8 mouse cellular contexts compared by ENCODE assay signal in the genomic region with DNA sequence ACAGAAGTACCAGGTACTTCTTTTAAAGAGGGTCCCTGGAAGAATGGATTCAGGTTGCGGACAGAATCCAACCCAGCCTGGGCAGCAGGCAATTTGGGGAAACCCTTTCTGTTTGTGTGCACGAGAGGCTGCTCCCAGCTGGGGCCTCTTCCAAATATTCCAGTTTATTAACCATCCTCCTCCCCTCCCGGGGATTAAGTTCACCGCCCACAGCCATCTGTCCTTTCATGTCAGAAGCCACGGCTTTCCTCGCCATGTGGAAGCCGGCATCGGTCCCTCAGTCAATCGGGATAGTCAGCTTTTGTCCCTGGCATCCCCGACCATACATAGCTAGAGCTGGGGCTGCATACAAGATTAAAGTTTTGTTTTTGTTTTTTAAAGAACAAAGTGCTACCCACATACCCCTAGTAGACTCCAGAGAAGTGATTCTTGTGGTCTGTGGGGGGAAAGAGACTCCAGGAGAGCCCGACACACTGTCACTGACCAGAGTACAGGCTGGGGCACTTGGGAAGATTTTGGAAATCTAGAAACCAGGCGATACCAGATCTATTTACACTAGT.
DNase-seq lines count a peak whose midpoint lies in the region; ATAC-seq and TF ChIP-seq lines count a peak whose summit lies in the region.

No protein-coding gene starts in this region.

- no peaks in the 10 kb centered on the region for H3K9me3 ChIP-seq in heart, postnatal 0 days (replicated peaks; ENCODE audit: control insufficient read depth, low read length)
- H3K9me3 ChIP-seq in hindbrain, embryonic 11.5 days (ENCODE audit: control insufficient read depth, low read length) = no peaks in the 10 kb centered on the region
- H3K9me3 ChIP-seq in midbrain, embryonic 14.5 days (ENCODE audit: control insufficient read depth, low read length) = no peaks in the 10 kb centered on the region

- no peak overlapping the region for H3K4me3 ChIP-seq in heart, postnatal 0 days (ENCODE audit: low read depth, low read length)
- no peak overlapping the region for H3K4me3 ChIP-seq in hindbrain, embryonic 11.5 days (ENCODE audit: low read depth, low read length)
- H3K4me3 ChIP-seq in midbrain, embryonic 14.5 days (replicated peaks; ENCODE audit: low read depth, low read length) = no peak overlapping the region

- WGBS in heart, postnatal 0 days = 62% methylated on average over 12 of the region's 12 CpGs
- WGBS in hindbrain, embryonic 11.5 days = 38% methylated on average over 12 of the region's 12 CpGs
- WGBS in midbrain, embryonic 14.5 days = 11% methylated on average over 12 of the region's 12 CpGs

- peak overlapping the region; percentile 58 for H3K27ac ChIP-seq in heart, postnatal 0 days (ENCODE audit: low read depth)
- H3K27ac ChIP-seq in hindbrain, embryonic 11.5 days (ENCODE audit: low read depth, low read length) = peak overlapping the region; percentile 76
- H3K27ac ChIP-seq in midbrain, embryonic 14.5 days (replicated peaks; ENCODE audit: low read depth, low read length) = peak overlapping the region; percentile 70

- ATAC-seq in heart, postnatal 0 days (ENCODE audit: insufficient read depth, low read depth) = no peak
- no peak; the same call in 1 of the 2 replicates for ATAC-seq in hindbrain, embryonic 11.5 days (ENCODE audit: low FRiP score)
- peak; percentile 19; the same call in 1 of the 2 replicates for ATAC-seq in midbrain, embryonic 14.5 days (ENCODE audit: low FRiP score, low TSS enrichment)
- ATAC-seq in erythroid progenitor cell, adult 5-6 weeks (replicated peaks; ENCODE audit: low FRiP score, poor library complexity, severe bottlenecking) = no peak

- H3K9ac ChIP-seq in heart, postnatal 0 days (replicated peaks; ENCODE audit: low read depth, low read length) = no peak overlapping the region
- H3K9ac ChIP-seq in hindbrain, embryonic 11.5 days (ENCODE audit: low read depth, low read length) = no peak overlapping the region
- H3K9ac ChIP-seq in midbrain, embryonic 14.5 days (replicated peaks; ENCODE audit: low read length) = peak overlapping the region; percentile 23; the same call in 1 of the 2 replicates

- TF ChIP-seq CTCF in heart, postnatal 0 days (IDR thresholded peaks at IDR 0.05; ENCODE audit: low read depth) = no peak

- no peak overlapping the region for H3K4me2 ChIP-seq in heart, postnatal 0 days (ENCODE audit: low read depth, low read length)
- H3K4me2 ChIP-seq in hindbrain, embryonic 11.5 days (replicated peaks; ENCODE audit: low read depth, low read length) = no peak overlapping the region
- H3K4me2 ChIP-seq in midbrain, embryonic 14.5 days (ENCODE audit: low read length) = peak overlapping the region; percentile 8

- H3K36me3 ChIP-seq in heart, postnatal 0 days (replicated peaks; ENCODE audit: control insufficient read depth, insufficient read depth, low read length) = no peaks in the 10 kb centered on the region; the same call in 1 of the 2 replicates
- H3K36me3 ChIP-seq in hindbrain, embryonic 11.5 days (ENCODE audit: control insufficient read depth, insufficient read depth, low read length) = no peaks in the 10 kb centered on the region
- no peaks in the 10 kb centered on the region for H3K36me3 ChIP-seq in midbrain, embryonic 14.5 days (ENCODE audit: control insufficient read depth, insufficient read depth, low read length)

- intact Hi-C loops in heart, postnatal 14 days (cut with DNase I) = no loop called here

- H3K4me1 ChIP-seq in heart, postnatal 0 days (ENCODE audit: control insufficient read depth, insufficient read depth) = peaks cover 86% of the 10 kb centered on the region
- H3K4me1 ChIP-seq in hindbrain, embryonic 11.5 days (replicated peaks; ENCODE audit: control insufficient read depth, insufficient read depth, low read length) = peaks cover 24% of the 10 kb centered on the region
- H3K4me1 ChIP-seq in midbrain, embryonic 14.5 days (ENCODE audit: control insufficient read depth, insufficient read depth, low read length) = peaks cover 68% of the 10 kb centered on the region

- no peak for DNase-seq in heart, postnatal 0 days (ENCODE audit: low spot score)
- DNase-seq in heart, postnatal 14 days = no peak
- peak; percentile 78 for DNase-seq in cerebellum, adult 8-10 months
- DNase-seq in hindbrain, embryonic 11.5 days (ENCODE audit: low spot score) = peak; percentile 54
- peak; percentile 72 for DNase-seq in midbrain, embryonic 14.5 days
- DNase-seq in frontal cortex, postnatal 25 days (ENCODE audit: low spot score in 2 of 2) = no peak
- no peak for DNase-seq in layer of hippocampus, adult 9-11 months

- no peaks in the 10 kb centered on the region for H3K27me3 ChIP-seq in heart, postnatal 0 days (ENCODE audit: control insufficient read depth, insufficient read depth, low read length)
- H3K27me3 ChIP-seq in hindbrain, embryonic 11.5 days (ENCODE audit: control insufficient read depth, insufficient read depth, low read length) = no peaks in the 10 kb centered on the region
- H3K27me3 ChIP-seq in midbrain, embryonic 14.5 days (ENCODE audit: control insufficient read depth, insufficient read depth, low read length) = no peaks in the 10 kb centered on the region

- no peak for TF ChIP-seq EP300 in heart, postnatal 0 days (IDR thresholded peaks at IDR 0.05; ENCODE audit: low read depth)

Comparison
In these comparisons a context has a peak if more than half of its experiments do, and no peak if none do; other contexts are left out.
1. DNase-seq: peak in cerebellum, adult 8-10 months (single experiment), hindbrain, embryonic 11.5 days (single experiment) and midbrain, embryonic 14.5 days (single experiment); none in heart, postnatal 0 days (single experiment), heart, postnatal 14 days (0 of 2), frontal cortex, postnatal 25 days (0 of 2) and layer of hippocampus, adult 9-11 months (single experiment).
2. Peak in every context shown above with its lines, with median percentiles within 50 percentile points of each other: H3K27ac ChIP-seq.